Mouse (Mus musculus) heart, adult 9 months (tissue): Measurements from ENCODE around the gene Mybpc3.

Experiments
- DNase-seq, 2 experiments: peaks; one replicate each; pipeline ENCODE4 v3.0.0; 2022; ENCODE audit warnings: low spot score in 2 of 2

Mybpc3 gene

DNA sequence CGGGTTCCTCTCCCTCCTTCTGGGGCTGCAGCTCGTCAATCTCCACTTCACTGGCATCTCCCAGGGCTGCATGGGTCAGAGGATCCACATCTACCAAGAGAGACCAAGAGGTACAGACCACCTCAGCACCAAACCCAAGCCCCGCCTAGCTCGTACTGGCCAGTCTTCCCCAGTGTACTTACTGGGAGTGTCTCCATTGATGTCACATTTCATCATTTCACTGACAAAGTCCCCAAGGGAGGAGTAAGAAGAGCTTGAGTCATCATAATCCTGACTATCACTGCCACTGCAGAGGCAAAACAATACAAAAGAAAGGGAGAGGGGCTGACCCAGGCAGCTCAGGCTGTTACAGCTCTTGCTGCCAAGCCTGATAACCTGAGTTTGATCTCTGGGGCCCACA is 49.7 kb downstream of the Mybpc3 start:
- no peak for DNase-seq

DNA sequence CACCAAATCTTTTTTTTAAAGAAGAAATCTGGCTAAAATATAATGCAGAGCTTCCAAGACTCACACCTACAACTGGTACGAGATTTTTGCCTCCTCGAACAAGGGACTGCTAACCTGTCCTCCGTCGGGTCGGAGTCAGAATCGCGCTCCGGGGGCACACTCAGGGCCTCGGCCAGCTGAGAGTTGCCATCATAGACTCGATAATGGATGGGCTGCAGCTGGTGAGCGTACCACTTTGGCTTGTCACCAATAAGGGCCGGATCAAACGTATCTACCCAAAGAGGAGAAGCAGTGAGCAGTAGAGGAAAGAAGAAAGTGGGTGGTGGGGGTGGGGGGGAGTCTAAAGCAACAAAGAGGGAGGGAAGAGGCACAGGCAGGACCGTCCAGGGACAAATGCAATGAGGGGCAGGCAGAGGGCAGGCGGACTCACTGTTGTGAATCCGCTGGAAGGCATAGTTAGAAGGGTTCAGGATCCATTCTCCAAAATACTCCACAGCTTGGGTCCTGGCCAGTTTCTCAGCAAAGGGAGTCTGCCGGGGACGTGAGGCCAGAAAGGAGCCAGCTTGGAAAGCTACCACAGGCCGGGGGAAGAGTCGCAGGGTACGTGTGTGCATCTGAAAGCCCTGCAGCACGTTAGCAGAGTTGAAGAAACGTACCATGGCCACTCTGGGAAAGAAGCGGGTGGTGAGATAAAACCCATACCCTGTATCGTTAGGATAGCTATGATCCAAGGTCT is 51.8 kb downstream of the Mybpc3 start:
- DNase-seq, result no peak

DNA sequence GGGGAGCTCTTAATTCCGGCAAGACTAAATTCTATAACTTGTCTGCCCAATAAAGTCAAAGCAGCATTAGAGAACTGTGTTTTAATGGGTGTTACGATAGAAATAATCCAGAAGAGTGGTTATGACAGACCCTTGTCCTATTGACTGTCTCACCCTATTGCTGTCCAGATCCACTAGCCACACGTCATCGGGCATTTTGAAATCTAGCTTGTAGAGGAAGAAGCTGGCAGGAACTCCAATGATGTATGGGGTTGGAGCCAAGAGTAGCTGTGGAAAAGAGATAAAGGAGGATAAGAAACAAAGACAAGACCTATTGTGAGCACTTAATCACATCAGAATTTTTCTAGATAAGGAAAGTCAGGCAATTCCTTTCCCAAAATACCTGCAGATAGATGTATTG is 57.5 kb downstream of the Mybpc3 start:
- DNase-seq, result no peak

DNA sequence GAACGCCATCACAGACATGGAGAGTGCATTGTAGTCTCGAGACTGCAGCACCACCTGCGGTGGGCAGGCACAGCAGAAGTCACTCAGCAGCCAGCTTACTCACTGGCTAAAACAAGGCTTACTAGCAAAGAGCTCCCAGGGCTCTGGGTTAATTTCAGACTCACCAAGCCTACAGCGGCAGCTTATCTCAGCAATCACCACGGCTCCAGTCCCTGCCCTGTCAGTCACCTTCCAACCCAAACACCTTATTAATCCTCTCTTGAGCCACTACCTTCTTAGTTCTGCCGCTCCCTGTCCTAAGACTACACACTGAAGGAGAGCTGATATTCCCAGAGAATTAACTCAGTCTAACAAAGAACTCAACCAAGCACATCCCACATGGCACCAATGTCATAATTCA is 58.3 kb downstream of the Mybpc3 start:
- no peak for DNase-seq

DNA sequence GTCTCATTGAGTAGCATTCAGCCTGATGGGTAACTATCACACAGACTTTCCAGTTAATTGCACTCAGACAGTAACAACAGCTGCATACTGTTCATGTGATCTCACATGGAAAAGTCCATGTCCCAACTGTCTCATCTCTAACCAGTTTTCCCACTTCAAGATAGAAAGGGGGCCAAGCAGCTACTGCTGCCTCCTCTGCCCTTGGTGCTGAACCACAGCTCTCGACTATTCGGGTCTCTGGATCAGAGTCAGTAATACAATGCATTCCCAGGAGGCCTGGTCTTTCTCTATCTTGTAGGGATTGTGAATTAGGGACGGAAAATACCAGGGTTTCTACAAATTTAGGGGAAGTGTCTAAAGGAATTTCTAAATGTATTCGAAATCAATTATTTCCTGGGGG is 61.9 kb downstream of the Mybpc3 start:
- DNase-seq, result no peak

DNA sequence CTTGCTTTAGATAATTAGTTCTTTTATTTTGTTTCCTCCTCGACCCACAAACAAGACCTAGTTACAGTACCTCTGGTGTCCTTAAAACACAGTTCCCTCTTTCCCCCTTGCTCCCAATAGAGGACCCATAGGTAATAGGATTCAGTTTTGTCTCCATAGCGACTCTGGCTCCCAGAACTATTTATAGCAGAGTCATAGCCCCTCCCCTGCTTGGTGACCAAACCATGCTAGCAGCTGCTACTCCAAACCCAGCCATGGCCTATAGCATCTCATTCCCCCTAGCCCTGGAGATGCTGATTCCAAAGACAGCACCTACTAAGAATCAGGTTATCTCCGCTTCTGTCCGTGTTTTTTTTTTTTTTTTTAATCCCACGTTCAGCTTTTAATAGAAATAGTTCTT is 62.8 kb downstream of the Mybpc3 start:
- no peak for DNase-seq

DNA sequence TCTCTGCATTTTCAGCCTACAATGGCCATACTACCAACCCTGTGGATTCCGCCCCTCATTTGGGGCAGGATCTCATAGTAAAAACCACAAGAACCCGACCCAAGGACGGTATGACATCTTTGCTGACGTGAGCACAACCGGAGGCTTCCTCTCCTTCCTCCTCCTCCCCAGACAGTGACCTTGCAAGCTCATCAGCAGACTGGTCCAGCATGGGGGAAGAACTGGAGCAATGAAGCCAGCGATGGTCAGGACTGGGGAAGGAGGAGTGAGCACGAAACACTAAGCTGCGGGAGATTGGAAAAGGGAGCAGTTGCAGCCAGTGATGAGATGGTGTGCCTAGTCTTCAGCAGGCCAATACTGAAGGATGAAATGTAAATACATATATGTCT is 64.1 kb downstream of the Mybpc3 start:
- no peak for DNase-seq

DNA sequence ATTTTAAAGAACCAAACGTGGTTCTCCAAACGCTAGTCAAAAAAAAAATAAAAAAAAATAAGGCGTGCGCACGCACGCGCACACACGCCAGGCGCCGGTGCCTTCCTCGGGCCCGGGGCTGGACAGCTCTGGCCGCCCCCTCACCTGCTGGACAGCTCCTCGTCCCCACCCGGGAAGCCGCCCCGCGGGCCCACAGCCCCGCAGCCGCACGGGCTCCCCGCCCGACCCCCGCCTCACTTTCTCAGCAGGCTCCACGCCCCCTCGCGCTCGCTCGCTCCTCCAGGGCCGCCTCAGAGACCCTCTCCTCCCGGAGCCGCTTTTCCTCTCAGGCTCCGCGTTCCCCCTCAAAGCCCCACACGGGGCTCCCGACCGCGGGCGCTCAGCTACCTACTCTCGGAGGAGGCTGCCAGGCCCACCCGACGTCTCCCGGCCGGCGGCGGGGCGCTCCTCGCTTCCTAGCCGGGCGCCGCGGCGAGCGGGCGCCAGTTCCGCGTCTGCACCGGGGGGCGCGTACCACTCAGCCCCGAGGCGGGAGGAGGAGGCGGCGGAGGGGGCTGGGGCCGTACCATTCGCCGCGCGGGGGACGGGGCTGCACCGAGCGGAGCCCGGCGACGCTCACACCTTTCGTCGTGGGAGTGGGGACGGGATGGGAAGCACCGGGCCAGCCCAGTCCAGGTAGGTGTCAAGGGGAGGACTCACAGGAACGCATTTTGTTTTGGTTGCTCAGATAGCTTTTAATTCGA is 64.6 kb downstream of the Mybpc3 start:
- DNase-seq, result peak in 1 of 2 experiments; percentile 54

DNA sequence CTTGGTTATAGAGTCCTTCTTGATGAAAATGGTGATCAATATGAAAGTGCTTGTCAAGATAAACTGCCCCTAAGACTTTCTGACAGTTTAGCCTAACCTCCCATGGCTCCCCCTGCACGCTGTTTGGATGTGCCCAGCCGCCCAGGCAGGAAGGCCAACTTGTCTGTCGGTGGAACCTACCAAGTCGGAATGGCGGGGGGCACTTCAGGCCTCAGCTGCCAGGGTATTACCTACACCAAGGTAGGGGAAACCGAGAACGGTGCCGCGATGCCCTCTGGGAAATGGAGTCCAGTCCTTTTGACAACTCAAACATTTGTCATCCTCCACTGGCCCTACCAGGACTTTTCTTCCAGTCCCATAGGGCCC is 65.2 kb downstream of the Mybpc3 start:
- peak; percentile 88 to 91 for DNase-seq

DNA sequence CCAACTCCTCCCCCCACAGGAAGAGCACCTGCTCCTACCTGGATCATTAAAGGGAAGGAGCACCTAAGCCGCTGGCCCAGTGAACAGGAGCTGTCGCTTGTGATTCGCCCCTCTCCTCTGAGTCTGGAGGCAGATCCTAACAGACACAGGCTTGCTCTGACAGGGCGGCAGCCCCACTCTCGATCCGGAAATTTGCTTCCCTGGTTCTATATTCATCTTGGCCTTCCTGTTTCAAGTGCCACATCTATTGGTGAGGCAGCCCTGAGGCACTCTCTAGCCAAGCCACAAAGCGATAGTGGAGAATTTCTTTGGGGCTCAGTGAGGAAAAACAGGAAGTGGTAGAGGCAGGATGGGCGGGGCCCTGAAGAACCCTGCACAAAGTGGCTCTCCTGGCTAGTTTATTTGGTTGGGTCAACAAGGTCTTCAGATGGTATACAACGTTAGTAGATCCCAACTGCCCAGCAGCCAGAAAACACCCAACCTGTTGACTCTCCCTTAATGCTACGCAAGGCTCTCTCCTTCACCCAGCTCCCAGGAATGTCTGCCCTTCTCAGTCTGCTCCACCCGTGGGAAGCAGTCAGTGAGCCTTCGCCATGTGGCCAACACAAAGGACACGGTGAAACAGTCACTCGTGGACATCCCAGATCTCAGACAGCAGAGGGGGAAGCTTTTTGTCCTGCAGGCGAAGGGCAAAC is 65.9 kb downstream of the Mybpc3 start, which contains the start of gene Madd:
Gene Madd (minus strand): TSS at position 127 of the 695 bp plus-strand sequence.
- DNase-seq, result peak; percentile 68 to 77
